Mouse (Mus musculus): ENCODE measurements at regions not wholly inside any gene's neighbourhood (a gene's known extent, or its start where the extent isn't known, plus 50 kb on each side); places are given as distances from the start of the nearest gene placed in this dataset.

- Histone ChIP-seq H3K4me1 (peaks cover 4% of the 10 kb centered on the region; the same call in 1 of the 2 replicates), H3K9ac (replicated peaks) (no peak overlapping the region), H3K4me3 (no peak overlapping the region), H3K27ac (replicated peaks) (no peak overlapping the region), H3K4me2 (replicated peaks) (no peak overlapping the region), H3K27me3 (no peaks in the 10 kb centered on the region), H3K36me3 (no peaks in the 10 kb centered on the region), H3K9me3 (no peaks in the 10 kb centered on the region)
- ATAC-seq (replicated peaks): no peak
- WGBS: 40% methylated on average over 2 of the region's 2 CpGs
Observed at GRCm38 (mm10) chr3:114463267-114463666, 432.9 kb downstream of the Col11a1 start.

GRCm38 (mm10) chr3:114463714-114464545 lies 433.6 kb downstream of the Col11a1 start:
- 0 out of 2 replicates have a peak overlapping the region, but pooled peaks have one; percentile 15 for H3K27ac ChIP-seq (replicated peaks)
- H3K4me3 ChIP-seq: no peak overlapping the region
- H3K4me1 ChIP-seq: peaks cover 4% of the 10 kb centered on the region; the same call in 1 of the 2 replicates
- H3K4me2 ChIP-seq (replicated peaks): no peak overlapping the region
- H3K27me3 ChIP-seq: no peaks in the 10 kb centered on the region
- no peak overlapping the region for H3K9ac ChIP-seq (replicated peaks)
- peak; percentile 46; the same call in 1 of the 2 replicates for ATAC-seq (replicated peaks)
- H3K9me3 ChIP-seq: no peaks in the 10 kb centered on the region
- 63% methylated on average over 5 of the region's 5 CpGs for WGBS
- H3K36me3 ChIP-seq: no peaks in the 10 kb centered on the region

GRCm38 (mm10) chr3:114464546-114464888 lies 434.2 kb downstream of the Col11a1 start:
- Histone ChIP-seq H3K27me3 (no peaks in the 10 kb centered on the region), H3K9ac (replicated peaks) (no peak overlapping the region), H3K4me2 (replicated peaks) (no peak overlapping the region), H3K36me3 (no peaks in the 10 kb centered on the region), H3K27ac (replicated peaks) (no peak overlapping the region), H3K4me3 (no peak overlapping the region), H3K9me3 (no peaks in the 10 kb centered on the region), H3K4me1 (peaks cover 4% of the 10 kb centered on the region; the same call in 1 of the 2 replicates)
- ATAC-seq (replicated peaks): no peak
- 82% methylated on average over 2 of the region's 2 CpGs for WGBS

DNA sequence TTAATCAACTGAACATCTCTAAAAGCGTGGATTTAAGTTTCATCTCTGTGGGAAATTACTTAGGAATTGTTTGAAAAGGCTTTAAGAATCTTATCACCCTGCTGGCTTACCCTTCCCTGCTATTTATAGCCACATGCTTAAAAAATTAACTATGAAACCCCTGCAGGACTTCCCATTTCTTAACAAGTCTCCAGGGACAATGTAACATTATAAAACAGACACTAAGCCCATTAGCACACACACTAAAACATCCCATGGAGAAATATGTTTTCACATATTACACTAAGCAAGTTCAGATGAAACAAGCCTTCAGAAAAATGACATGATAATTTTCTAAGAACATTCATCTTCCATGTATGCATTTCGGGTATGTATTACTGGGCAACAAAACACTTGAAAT lies 420.0 kb upstream of the Olfm3 start:
- no peak for ATAC-seq (replicated peaks)
- Histone ChIP-seq H3K36me3 (no peaks in the 10 kb centered on the region), H3K27me3 (no peaks in the 10 kb centered on the region), H3K27ac (replicated peaks) (no peak overlapping the region), H3K4me2 (replicated peaks) (no peak overlapping the region), H3K9me3 (no peaks in the 10 kb centered on the region; the same call in 1 of the 2 replicates), H3K4me3 (no peak overlapping the region), H3K4me1 (no peaks in the 10 kb centered on the region), H3K9ac (replicated peaks) (no peak overlapping the region)
- WGBS: 61% methylated on average over 2 of the region's 2 CpGs

DNA sequence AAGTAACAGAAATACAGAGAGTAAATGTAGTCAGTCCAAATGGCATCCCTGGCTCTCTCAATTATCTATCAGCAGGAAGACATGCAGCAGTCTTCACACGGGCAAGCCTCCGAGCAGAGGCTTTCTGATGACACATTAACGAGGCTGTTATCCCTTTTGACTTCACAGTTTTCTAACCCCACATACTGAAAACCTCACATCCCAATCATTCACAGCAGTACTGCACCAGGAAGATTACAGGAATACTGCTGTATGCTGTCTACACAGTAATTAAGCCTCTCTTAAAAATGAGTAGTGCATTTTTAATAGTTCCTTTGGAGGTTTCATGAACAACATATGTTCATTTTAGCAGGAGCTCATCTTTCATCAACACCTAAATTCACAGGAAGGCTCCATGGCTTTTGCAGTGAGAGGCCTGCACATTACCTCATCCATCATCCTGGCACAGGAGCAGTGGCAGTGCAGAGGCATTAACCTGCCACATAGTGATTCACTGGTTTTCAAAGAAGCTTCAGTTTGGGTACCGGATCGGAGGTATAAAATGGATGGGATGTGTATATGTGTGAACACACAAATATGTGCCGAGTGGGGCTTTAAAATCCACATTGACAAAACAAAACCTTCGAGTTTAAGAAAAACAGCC lies 396.1 kb upstream of the Olfm3 start:
- Histone ChIP-seq H3K36me3 (no peaks in the 10 kb centered on the region), H3K4me3 (no peak overlapping the region), H3K27me3 (no peaks in the 10 kb centered on the region), H3K4me1 (no peaks in the 10 kb centered on the region), H3K9ac (replicated peaks) (no peak overlapping the region), H3K9me3 (no peaks in the 10 kb centered on the region), H3K4me2 (replicated peaks) (no peak overlapping the region), H3K27ac (replicated peaks) (no peak overlapping the region)
- 57% methylated on average over 7 of the region's 7 CpGs for WGBS
- ATAC-seq (replicated peaks): peak; percentile 43; the same call in 1 of the 2 replicates

DNA sequence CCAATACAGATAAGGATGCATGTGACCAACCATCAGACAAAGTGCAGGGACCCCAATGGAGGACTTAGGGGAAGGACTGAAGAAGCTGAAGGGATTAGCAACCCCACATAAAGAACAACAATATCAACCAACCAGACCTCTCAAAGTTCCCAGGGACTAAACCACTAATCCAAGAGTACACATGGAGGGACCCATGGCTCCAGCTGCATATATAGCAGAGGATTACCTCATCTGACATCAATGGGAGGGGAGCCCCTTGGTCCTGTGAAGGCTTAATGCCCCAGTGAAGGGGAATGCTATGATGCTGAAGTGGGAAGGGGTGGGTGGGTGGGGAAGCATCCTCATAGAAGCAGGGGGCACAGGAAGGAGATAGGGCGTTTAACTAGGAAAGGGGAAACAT lies 388.6 kb upstream of the Olfm3 start:
- WGBS: 77% methylated on average over 1 of the region's 1 CpGs
- no peak for ATAC-seq (replicated peaks)
- Histone ChIP-seq H3K27me3 (no peaks in the 10 kb centered on the region), H3K4me2 (replicated peaks) (no peak overlapping the region), H3K9ac (replicated peaks) (no peak overlapping the region), H3K27ac (replicated peaks) (no peak overlapping the region), H3K4me1 (no peaks in the 10 kb centered on the region), H3K9me3 (no peaks in the 10 kb centered on the region), H3K36me3 (no peaks in the 10 kb centered on the region), H3K4me3 (no peak overlapping the region)

DNA sequence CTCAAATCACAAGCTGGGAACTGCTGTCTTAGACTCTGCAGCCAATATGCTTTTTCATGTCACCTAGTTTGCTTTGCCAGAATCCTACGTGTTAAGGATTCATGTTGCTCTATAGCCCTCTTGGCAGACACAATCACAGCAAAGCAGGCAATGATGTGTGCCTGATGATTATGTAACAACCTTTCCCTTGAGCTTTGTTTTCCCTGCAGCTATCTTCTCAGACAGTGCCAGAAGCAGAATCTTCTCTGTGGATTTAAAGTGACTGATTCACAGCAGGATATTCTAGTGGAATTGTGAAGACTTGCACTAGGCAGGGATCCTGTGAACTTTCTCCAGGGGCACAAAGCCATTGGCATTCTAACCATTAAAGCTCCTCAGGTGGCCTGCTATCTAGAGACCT lies 359.5 kb upstream of the Olfm3 start:
- no peak for ATAC-seq (replicated peaks)
- no peak overlapping the region for H3K4me2 ChIP-seq (replicated peaks)
- 38% methylated on average over 1 of the region's 1 CpGs for WGBS

DNA sequence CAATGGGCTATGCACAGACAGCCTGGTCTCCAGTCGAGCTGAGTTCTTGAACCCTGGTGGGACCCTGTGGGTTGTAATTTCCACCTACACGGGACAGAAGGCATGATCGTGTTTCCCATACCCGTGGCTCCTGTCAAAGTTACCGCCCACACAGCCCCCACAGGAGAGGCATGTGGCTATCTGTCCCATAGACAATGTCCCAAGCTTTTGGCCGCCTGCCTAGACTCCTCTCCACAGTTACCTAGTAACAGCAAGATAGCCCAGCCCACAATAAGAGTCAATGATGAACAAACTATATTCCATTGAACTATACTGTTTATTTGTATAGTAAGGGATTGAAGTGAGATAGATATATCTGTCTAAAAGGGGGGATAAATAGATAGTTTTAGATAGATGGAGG lies 356.7 kb upstream of the Olfm3 start:
- Histone ChIP-seq H3K9ac (replicated peaks) (no peak overlapping the region), H3K9me3 (no peaks in the 10 kb centered on the region), H3K36me3 (no peaks in the 10 kb centered on the region), H3K27ac (replicated peaks) (no peak overlapping the region), H3K4me1 (no peaks in the 10 kb centered on the region), H3K4me2 (replicated peaks) (no peak overlapping the region), H3K4me3 (no peak overlapping the region), H3K27me3 (no peaks in the 10 kb centered on the region)
- ATAC-seq (replicated peaks): no peak
- 82% methylated on average over 6 of the region's 6 CpGs for WGBS

More for the DNA sequence above, 359.5 kb upstream of the Olfm3 start:
- Histone ChIP-seq H3K4me3 (no peak overlapping the region), H3K9ac (replicated peaks) (no peak overlapping the region), H3K27me3 (no peaks in the 10 kb centered on the region), H3K36me3 (no peaks in the 10 kb centered on the region), H3K27ac (replicated peaks) (no peak overlapping the region), H3K4me1 (no peaks in the 10 kb centered on the region), H3K9me3 (no peaks in the 10 kb centered on the region)

DNA sequence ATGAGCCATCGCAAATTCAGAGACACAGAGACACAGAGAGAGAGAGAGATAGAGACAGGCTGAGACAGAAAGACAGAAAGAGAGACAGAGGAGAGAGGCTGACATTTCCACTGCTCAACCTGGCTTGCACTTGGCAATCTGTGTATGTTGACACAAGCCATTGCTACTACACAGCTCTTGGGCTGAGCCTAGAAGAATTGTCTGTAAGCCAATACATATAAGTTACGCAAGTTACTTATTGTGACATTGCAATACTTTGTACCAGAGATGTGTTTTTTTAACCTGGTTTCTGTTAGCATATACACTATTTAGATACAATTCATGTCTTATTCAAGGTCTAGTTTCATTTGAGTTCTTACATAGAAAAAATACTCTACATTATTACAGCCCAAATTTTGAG lies 332.9 kb upstream of the Olfm3 start:
- WGBS: 66% methylated on average over 2 of the region's 2 CpGs
- ATAC-seq (replicated peaks): no peak

More for the DNA sequence above, 332.9 kb upstream of the Olfm3 start:
- H3K27me3 ChIP-seq: no peaks in the 10 kb centered on the region
- no peak overlapping the region for H3K4me3 ChIP-seq
- H3K9ac ChIP-seq (replicated peaks): no peak overlapping the region
- no peaks in the 10 kb centered on the region for H3K9me3 ChIP-seq
- no peak overlapping the region for H3K27ac ChIP-seq (replicated peaks)
- H3K4me2 ChIP-seq (replicated peaks): no peak overlapping the region
- no peaks in the 10 kb centered on the region for H3K4me1 ChIP-seq
- no peaks in the 10 kb centered on the region for H3K36me3 ChIP-seq

Measured in forebrain, embryonic 15.5 days (tissue).